Mouse (Mus musculus) ovary, adult 10 weeks (tissue): Measurements from ENCODE around the gene Nipa2. TPM values are rescaled to one million over a fixed set of nuclear protein-coding genes. Genes with fewer than 3 reads are reported as not detected.

Source experiments
- polyA plus RNA-seq: library from polyadenylated mRNA; stranded (reverse); fragments of 350-450 nt; fragmentation: Illumina TruSeq; extraction: RNeasy Lipid Tissue Mini Kit (QIAGEN cat#74804); gene quantifications from one replicate; pipeline ENCODE4 v1.2.3, GENCODE M21; 2014

The Nipa2 gene
- polyA plus RNA-seq, result 120 TPM

DNA sequence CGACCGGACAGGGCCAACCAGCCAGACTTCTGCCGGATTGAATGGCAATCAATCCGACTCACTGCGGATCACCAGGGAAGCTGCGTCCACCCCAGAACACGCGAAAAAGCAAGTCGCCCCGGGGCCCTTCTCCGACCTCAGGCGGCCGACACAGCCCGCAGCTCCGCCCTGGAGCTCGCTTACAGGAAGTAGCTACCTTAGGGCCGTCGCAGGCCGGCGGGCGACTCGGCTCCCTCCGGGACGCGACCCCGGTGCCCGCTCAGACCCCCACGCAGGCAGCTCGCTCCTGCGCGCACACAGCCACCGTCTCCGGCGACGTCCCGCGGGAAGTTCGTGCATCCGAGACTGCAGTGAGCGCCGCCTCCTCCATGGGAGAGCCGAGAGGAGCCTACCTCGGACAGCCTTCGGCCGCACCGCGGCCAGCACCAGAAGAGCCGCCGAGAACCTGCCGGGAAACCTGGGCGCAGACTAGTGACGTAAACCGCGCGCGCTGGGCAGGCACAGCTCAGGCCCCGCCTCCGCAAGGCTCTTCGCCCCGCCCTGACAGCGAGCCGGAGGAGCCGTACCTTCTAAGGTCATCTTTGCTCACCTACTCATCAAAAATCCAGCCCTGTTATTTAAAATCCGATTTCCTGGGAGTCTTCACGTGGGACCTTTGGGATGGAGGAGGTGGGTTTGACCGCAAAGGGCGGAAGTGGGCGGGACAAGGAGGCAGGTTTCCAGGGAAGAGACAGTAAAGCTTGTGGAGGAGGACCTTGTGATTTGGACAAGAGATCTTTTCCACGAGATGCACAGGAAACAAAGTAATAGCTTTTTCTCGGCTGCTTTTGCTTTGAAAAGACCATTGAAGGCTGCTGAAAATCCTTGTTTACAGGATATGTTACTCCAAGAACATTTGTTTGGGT is at the start of gene Nipa2:
Gene Nipa2, minus strand, starts transcription at position 473 of the 905 bp plus-strand sequence.

Other genes with a start within 250 kb of the Nipa2 start
- gene Siglech, start 194.3 kb downstream of the Nipa2 start, polyA plus RNA-seq, result 2.3 TPM
- gene Tubgcp5, start 168.3 kb downstream of the Nipa2 start, polyA plus RNA-seq, result 48.9 TPM
- gene Cyfip1, start 120.7 kb downstream of the Nipa2 start, polyA plus RNA-seq, result 105 TPM
- 26.2 TPM for gene Nipa1, start 57.5 kb upstream of the Nipa2 start, polyA plus RNA-seq
- gene Herc2, start 87.7 kb upstream of the Nipa2 start, polyA plus RNA-seq, result 48.3 TPM